Mouse (Mus musculus): ENCODE measurements around the gene C8a.

The C8a gene

DNA sequence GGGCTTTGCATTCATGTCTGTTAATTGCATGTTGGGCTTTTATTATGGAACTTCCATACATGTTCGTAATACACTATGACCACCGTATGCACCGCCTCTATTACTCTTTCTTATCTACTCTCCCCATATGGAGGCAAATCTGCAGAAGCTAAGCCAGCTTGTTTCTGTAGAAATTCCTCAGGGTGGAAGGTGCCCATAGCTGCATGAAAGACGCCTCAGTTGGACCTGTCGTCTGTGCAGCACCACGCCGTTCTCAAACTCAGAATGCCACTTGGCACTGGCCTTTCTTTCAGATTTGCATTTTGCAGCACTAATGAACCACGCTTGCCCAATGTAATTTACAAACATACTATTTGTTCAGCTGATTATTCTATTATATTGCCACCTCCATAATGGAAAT, 106.6 kb downstream of the C8a start:
- DNase-seq (ENCODE audit: low read depth, low spot score), result no peak

DNA sequence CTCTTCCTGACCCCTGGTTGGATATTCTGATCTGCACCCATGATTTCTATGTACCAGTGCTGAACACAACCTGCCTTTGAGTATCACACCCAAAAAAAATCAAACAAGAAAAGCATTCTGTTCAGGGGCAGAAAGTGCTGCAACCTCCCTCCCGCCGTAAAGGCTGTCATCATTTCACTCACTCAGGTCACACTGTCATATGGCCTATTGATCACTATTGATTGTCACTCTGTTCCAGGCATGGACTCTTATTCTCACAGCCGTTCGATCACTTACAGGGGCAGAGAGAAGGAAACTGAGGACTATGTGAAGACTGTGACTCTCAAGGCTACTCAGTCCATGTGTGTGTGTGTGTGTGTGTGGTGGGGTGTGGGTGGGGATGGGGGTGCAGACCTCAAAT, 108.0 kb downstream of the C8a start:
- DNase-seq (ENCODE audit: low read depth, low spot score), result no peak

DNA sequence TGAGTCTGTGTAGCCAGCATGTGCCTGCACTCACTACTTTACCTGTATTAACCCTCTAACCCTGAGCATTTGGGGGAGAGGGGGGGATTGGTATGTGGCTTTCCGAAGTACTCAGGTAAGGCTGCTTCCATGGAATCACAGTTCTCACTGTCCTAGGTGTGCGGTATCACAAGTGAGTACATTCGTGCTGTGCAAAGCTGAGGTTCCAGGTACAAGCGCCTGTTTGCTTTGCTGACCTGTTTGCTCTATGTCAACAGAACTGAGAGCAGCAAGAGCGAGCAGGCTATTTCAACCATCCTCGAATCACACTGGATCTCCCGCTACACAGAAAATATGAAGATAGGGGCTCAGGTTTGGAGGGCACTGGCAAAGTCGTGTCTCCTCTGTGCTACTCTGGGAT, 110.1 kb downstream of the C8a start, which contains the start of gene C8b:
Gene C8b (plus strand): TSS at position 253 of the 400 bp plus-strand sequence.
- DNase-seq (ENCODE audit: low read depth, low spot score), result no peak

All from ZHBTc4 (cell line).